22 mouse cellular contexts compared by ENCODE assay signal in genomic region chr8:121853586-121853985, GRCm38 (mm10). TPM values are rescaled to one million over a fixed set of nuclear protein-coding genes. Genes with fewer than 3 reads are reported as not detected.
DNase-seq lines count a peak whose midpoint lies in the region; ATAC-seq and TF ChIP-seq lines count a peak whose summit lies in the region.
"Had no signal": no experiment of that assay in that cellular context is flagged by ENCODE, and none has a peak within 500 bp of the region (broad histone marks: within the 10 kb centered on the region; RNA-seq: fewer than 3 reads in every experiment).

No protein-coding gene starts in this region.

- peaks cover 5% of the 10 kb centered on the region for H3K4me1 ChIP-seq in heart, postnatal 0 days (ENCODE audit: control insufficient read depth, insufficient read depth)
- peaks cover 8% of the 10 kb centered on the region; the same call in 1 of the 2 replicates for H3K4me1 ChIP-seq in hindbrain, postnatal 0 days (ENCODE audit: insufficient read depth, low read length)

- H3K4me3 ChIP-seq in heart, postnatal 0 days (ENCODE audit: low read depth, low read length) = no peak overlapping the region
- H3K4me3 ChIP-seq in hindbrain, postnatal 0 days (ENCODE audit: low read length) = no peak overlapping the region
- H3K4me3 ChIP-seq: embryonic facial prominence, embryonic 10.5 days; forebrain, embryonic 12.5 days; gastrocnemius, adult 2 months; heart, embryonic 12.5 days; hindbrain, embryonic 15.5 days; kidney, embryonic 15.5 days; layer of hippocampus, adult 2 months had no signal

- no peak for DNase-seq in heart, postnatal 0 days (ENCODE audit: low spot score)
- DNase-seq in heart, adult 11 months = no peak
- DNase-seq in thymus, postnatal 4 days = peak; percentile 4
- no peak for DNase-seq in thymus, postnatal 25 days
- peak; percentile 74 to 76 for DNase-seq in adrenal gland, postnatal 36 days
- no peak for DNase-seq in hindbrain, postnatal 0 days (ENCODE audit: low spot score)
- DNase-seq in right cerebral cortex, postnatal 10 days (ENCODE audit: low spot score in 2 of 2) = no peak
- DNase-seq: cerebellum, adult 8-10 months; gastrocnemius, adult 2 months; heart, postnatal 4 days; layer of hippocampus, postnatal 36 days; lung, adult 18-20 months; right cerebral cortex, adult 18-20 months had no signal

- H3K9ac ChIP-seq in heart, postnatal 0 days (replicated peaks; ENCODE audit: low read depth, low read length) = 0 out of 2 replicates have a peak overlapping the region, but pooled peaks have one; percentile 9
- H3K9ac ChIP-seq in hindbrain, postnatal 0 days (replicated peaks; ENCODE audit: low read length) = no peak overlapping the region
- H3K9ac ChIP-seq: forebrain, embryonic 12.5 days; heart, embryonic 12.5 days; hindbrain, embryonic 15.5 days; kidney, embryonic 15.5 days had no signal

- no peak for TF ChIP-seq CTCF in heart, postnatal 0 days (IDR thresholded peaks at IDR 0.05; ENCODE audit: low read depth)
- TF ChIP-seq CTCF in hindbrain, postnatal 0 days (IDR thresholded peaks at IDR 0.05; ENCODE audit: low read depth) = no peak

- H3K9me3 ChIP-seq in heart, postnatal 0 days (replicated peaks; ENCODE audit: control insufficient read depth, low read length) = no peaks in the 10 kb centered on the region
- H3K9me3 ChIP-seq in hindbrain, postnatal 0 days (ENCODE audit: low read length) = no peaks in the 10 kb centered on the region
- H3K9me3 ChIP-seq: embryonic facial prominence, embryonic 10.5 days; forebrain, embryonic 12.5 days; hindbrain, embryonic 15.5 days; kidney, embryonic 15.5 days had no signal

- 54% methylated on average over 2 of the region's 2 CpGs for WGBS in heart, postnatal 0 days
- 72% methylated on average over 2 of the region's 2 CpGs for WGBS in hindbrain, postnatal 0 days

- H3K4me2 ChIP-seq in heart, postnatal 0 days (ENCODE audit: low read depth, low read length) = no peak overlapping the region
- H3K4me2 ChIP-seq in hindbrain, postnatal 0 days (ENCODE audit: low read depth, low read length) = no peak overlapping the region
- H3K4me2 ChIP-seq: forebrain, embryonic 12.5 days; heart, embryonic 12.5 days; hindbrain, embryonic 15.5 days; kidney, embryonic 15.5 days; midbrain, embryonic 11.5 days had no signal

- peaks cover 1% of the 10 kb centered on the region; the same call in 1 of the 2 replicates for H3K27me3 ChIP-seq in heart, postnatal 0 days (ENCODE audit: control insufficient read depth, insufficient read depth, low read length)
- H3K27me3 ChIP-seq in hindbrain, postnatal 0 days (ENCODE audit: insufficient read depth, low read length) = no peaks in the 10 kb centered on the region
- H3K27me3 ChIP-seq: hindbrain, embryonic 15.5 days; kidney, embryonic 15.5 days had no signal

- no peak for TF ChIP-seq EP300 in heart, postnatal 0 days (IDR thresholded peaks at IDR 0.05; ENCODE audit: low read depth)

- no peak overlapping the region for H3K27ac ChIP-seq in heart, postnatal 0 days (ENCODE audit: low read depth)
- H3K27ac ChIP-seq in hindbrain, postnatal 0 days = no peak overlapping the region
- H3K27ac ChIP-seq: embryonic facial prominence, embryonic 10.5 days; forebrain, embryonic 12.5 days; gastrocnemius, adult 2 months; hindbrain, embryonic 15.5 days; kidney, embryonic 15.5 days; layer of hippocampus, adult 2 months; macrophage had no signal

- no peaks in the 10 kb centered on the region for H3K36me3 ChIP-seq in heart, postnatal 0 days (replicated peaks; ENCODE audit: control insufficient read depth, insufficient read depth, low read length)
- no peaks in the 10 kb centered on the region for H3K36me3 ChIP-seq in hindbrain, postnatal 0 days (ENCODE audit: insufficient read depth, low read length)
- H3K36me3 ChIP-seq: embryonic facial prominence, embryonic 10.5 days; forebrain, embryonic 12.5 days; heart, embryonic 12.5 days; hindbrain, embryonic 15.5 days; kidney, embryonic 15.5 days had no signal

- no peak for ATAC-seq in heart, postnatal 0 days (ENCODE audit: insufficient read depth, low read depth)
- ATAC-seq in hindbrain, postnatal 0 days = no peak
- ATAC-seq: intestine, postnatal 0 days had no signal

RNA-seq across cellular contexts. Expression of gene Klhdc4, which starts 24.2 kb away (rescaled TPM):
- total RNA-seq in heart, postnatal 0 days (2014; rRNA removed; ENCODE audit: low replicate concordance) = 9.4 and 16.0 TPM in 2 replicates
- 13.1 and 13.9 TPM in 2 replicates for polyA plus RNA-seq in heart, postnatal 0 days (2015; fragmentation: Nextera tagmentation; extraction: Ambion mirVana)
- total RNA-seq in adrenal gland, postnatal 36 days (2021) = 10 to 100 TPM; 22.7 to 23.1 TPM
- 25.2 and 32.5 TPM in 2 replicates for total RNA-seq in hindbrain, postnatal 0 days (2014; rRNA removed)
- polyA plus RNA-seq in hindbrain, postnatal 0 days (2015; fragmentation: Nextera tagmentation; extraction: Ambion mirVana) = 34.5 and 36.3 TPM in 2 replicates

RNA-seq across cellular contexts. Expression of gene Slc7a5, which starts 53.9 kb away (rescaled TPM):
- 24.7 and 27.1 TPM in 2 replicates for total RNA-seq in heart, postnatal 0 days (2014; rRNA removed; ENCODE audit: low replicate concordance)
- 5.8 and 7.1 TPM in 2 replicates for polyA plus RNA-seq in heart, postnatal 0 days (2015; fragmentation: Nextera tagmentation; extraction: Ambion mirVana)
- 10 to 100 TPM; 41.6 to 64.0 TPM for total RNA-seq in adrenal gland, postnatal 36 days (2021)
- 148 and 163 TPM in 2 replicates for total RNA-seq in hindbrain, postnatal 0 days (2014; rRNA removed)
- polyA plus RNA-seq in hindbrain, postnatal 0 days (2015; fragmentation: Nextera tagmentation; extraction: Ambion mirVana) = 60.1 and 72.1 TPM in 2 replicates

Comparison
In these comparisons a context has a peak if more than half of its experiments do, and no peak if none do; other contexts are left out.
1. DNase-seq: peak in thymus, postnatal 4 days (single experiment) and adrenal gland, postnatal 36 days (2 of 2); none in heart, postnatal 0 days (single experiment), heart, adult 11 months (single experiment), thymus, postnatal 25 days (single experiment), hindbrain, postnatal 0 days (single experiment) and right cerebral cortex, postnatal 10 days (0 of 2).